Mouse (Mus musculus) common myeloid progenitor, adult 5-6 weeks (primary cell): ENCODE measurements at regions not wholly inside any gene's neighbourhood (a gene's known extent, or its start where the extent isn't known, plus 50 kb on each side); places are given as distances from the start of the nearest gene placed in this dataset.

Experiments
- ATAC-seq: replicated peaks from 2 replicates; pipeline ENCODE4 v1.8.0; 2016; ENCODE audit warnings: low read depth, mild to moderate bottlenecking, moderate TSS enrichment, inconsistent platforms; ENCODE audit not compliant: poor library complexity, severe bottlenecking

DNA sequence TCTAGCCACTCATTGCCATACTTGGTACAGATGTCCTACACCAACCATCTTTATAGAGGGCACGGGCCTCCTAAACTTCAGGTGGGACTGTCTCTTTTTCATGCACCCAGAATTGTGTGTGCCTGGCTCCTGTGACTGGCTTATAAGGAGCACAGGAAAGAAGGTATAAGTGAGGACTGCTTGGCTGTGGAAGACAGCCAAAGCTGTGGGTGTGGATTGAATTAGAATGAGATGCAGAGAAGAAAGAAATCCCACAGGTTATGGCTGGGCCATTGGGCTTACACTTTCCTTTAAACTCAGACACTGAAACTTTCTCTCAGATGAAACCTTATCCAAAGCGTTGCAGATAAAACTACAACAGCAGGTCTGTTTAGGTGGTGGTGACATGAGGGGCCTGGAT is 239.5 kb upstream of the Fam160b2 start:
- ATAC-seq, result no peak

DNA sequence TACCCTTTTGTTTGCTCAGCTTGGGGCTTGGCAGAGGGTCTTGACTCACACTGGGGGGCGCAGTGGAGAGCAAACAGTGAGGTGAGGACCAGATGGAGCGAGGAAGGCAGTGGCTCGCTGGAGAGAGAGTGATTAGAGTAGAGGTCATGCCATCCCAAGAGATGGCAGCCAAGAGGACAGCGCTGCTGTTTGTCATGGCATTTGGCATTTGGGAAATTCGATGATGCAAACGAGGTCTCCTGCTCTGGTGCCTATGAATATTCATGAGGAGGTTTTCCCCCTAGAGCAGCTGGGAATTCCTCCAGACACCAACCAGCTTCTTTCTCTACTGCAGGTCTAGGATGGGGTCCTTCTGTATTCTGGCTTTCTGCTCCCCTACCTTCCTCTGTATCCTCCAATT is 237.9 kb upstream of the Fam160b2 start:
- ATAC-seq, result no peak

- no peak for ATAC-seq
Observed at GRCm38 (mm10) chr14:70833238-70833637, 233.6 kb upstream of the Fam160b2 start.

DNA sequence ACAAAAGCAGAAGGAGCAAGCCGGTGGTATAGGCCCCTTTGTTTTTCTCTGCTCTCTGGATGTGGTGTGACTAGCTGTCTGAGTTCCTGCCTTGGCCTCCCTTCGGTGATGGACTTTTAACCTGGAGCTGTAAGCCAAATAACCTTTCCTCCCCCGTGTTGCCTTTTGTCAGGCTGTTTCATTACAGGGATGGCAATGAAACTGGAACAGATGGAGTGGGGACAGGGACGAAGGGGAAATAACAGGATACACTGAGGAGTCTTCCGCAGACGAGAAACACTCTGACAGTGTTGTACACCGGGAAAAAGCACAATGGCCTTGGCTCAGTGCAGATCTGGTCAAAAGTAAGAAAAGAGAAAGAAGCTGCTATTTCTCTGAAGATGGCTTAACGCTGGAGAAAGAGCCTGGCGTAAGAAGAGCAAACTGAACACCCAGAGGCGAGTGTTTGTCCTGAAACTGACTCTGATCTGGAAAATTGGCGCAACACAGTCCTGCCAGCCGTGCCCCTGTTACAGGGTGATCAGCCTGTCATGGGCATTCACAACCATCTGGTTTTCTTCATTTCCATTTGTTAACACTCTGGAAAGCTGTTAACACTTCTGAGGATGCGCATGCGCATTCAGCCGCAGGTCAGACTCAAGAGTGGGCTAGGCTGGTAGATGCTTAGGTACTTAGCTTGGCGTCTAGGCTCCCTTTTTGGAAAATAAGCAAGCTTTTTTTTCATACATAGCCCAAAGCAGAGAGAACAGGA is 233.0 kb upstream of the Fam160b2 start:
- no peak for ATAC-seq

- ATAC-seq, result 0 out of 2 replicates have a peak, but pooled peaks have one; percentile 29
Observed at GRCm38 (mm10) chr14:70832042-70832441, 232.4 kb upstream of the Fam160b2 start.
